Mouse (Mus musculus): ENCODE results near the gene Dnajb1.

DNA sequence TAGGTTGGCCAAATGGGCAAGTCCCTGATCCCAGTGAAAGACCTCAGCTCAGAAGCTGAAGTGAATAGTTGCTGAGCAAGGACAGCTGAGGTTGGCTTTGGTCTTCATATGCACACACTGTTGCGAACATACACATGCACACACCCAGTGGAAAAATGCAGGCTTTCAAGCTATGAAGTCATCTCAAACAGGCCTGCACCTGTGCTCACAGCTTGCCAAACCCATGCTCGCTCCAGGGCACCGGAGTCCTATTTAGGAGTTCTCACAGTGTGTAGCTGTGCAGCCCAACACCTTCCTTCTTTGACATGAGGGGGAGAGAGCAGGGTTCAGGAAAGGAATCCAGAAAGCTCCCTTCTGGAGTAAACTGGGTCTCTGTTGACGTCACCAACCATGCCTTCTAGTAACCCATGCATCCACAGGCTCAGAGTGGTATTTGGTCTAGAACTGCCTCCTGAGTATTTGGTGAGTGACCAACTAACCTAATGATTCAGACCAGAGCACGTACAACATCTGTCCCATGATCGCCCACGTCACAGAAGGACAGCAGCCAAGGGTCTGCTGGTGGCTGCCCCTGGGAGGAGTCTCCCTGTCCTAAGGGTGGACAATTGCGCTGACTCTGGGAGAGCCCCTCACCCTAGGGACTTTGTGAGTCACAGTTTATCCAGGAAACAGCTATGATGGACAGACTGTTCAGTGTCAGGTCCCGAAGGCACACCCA, 11.7 kb downstream of the Dnajb1 start:
- TF ChIP-seq CTCF (IDR thresholded peaks at IDR 0.05; ENCODE audit: low read depth) (no peak), EP300 (IDR thresholded peaks at IDR 0.05; ENCODE audit: low read depth) (no peak)
